Mouse (Mus musculus): ENCODE measurements around the gene Frmd5. TPM values are rescaled to one million over a fixed set of nuclear protein-coding genes. Genes with fewer than 3 reads are reported as not detected.

The Frmd5 gene
- polyA plus RNA-seq, 1 experiment, result 8.8 TPM

- H3K36me3 ChIP-seq (ENCODE audit: control insufficient read depth, insufficient read depth, low read length), result no peaks in the 10 kb centered on the region
- no peak overlapping the region for H3K27ac ChIP-seq (ENCODE audit: control insufficient read depth, insufficient read depth, low read length)
- no peaks in the 10 kb centered on the region for H3K4me1 ChIP-seq (replicated peaks; ENCODE audit: control insufficient read depth, insufficient read depth, low read length)
- no peak overlapping the region for H3K4me3 ChIP-seq (ENCODE audit: control insufficient read depth, insufficient read depth, low read length)
- WGBS, result 38% methylated on average over 13 of the region's 13 CpGs
- no peak for DNase-seq
- H3K27me3 ChIP-seq (ENCODE audit: control insufficient read depth, insufficient read depth, low read length), result no peaks in the 10 kb centered on the region
- TF ChIP-seq CTCF (IDR thresholded peaks at IDR 0.05; ENCODE audit: borderline replicate concordance, control insufficient read depth, extremely low read depth, insufficient read depth, low read length, poor library complexity) (no peak), POLR2A (IDR thresholded peaks at IDR 0.05; ENCODE audit: control insufficient read depth, extremely low read depth, insufficient read depth, low read length, poor library complexity) (no peak)
Measured at GRCm38 (mm10) chr2:121787767-121788166, 19.1 kb downstream of the Frmd5 start.

- no peak for TF ChIP-seq POLR2A (IDR thresholded peaks at IDR 0.05; ENCODE audit: control insufficient read depth, extremely low read depth, insufficient read depth, low read length, poor library complexity)
- no peak for TF ChIP-seq CTCF (IDR thresholded peaks at IDR 0.05; ENCODE audit: borderline replicate concordance, control insufficient read depth, extremely low read depth, insufficient read depth, low read length, poor library complexity)
- no peak for DNase-seq
- no peaks in the 10 kb centered on the region for H3K4me1 ChIP-seq (replicated peaks; ENCODE audit: control insufficient read depth, insufficient read depth, low read length)
- 10% methylated on average over 7 of the region's 7 CpGs for WGBS
- no peaks in the 10 kb centered on the region for H3K36me3 ChIP-seq (ENCODE audit: control insufficient read depth, insufficient read depth, low read length)
- no peak overlapping the region for H3K27ac ChIP-seq (ENCODE audit: control insufficient read depth, insufficient read depth, low read length)
- H3K27me3 ChIP-seq (ENCODE audit: control insufficient read depth, insufficient read depth, low read length), result no peaks in the 10 kb centered on the region
- no peak overlapping the region for H3K4me3 ChIP-seq (ENCODE audit: control insufficient read depth, insufficient read depth, low read length)
Measured at GRCm38 (mm10) chr2:121787271-121787670, 19.6 kb downstream of the Frmd5 start.

GRCm38 (mm10) chr2:121776219-121776618 lies 30.7 kb downstream of the Frmd5 start:
- TF ChIP-seq CTCF (IDR thresholded peaks at IDR 0.05; ENCODE audit: borderline replicate concordance, control insufficient read depth, extremely low read depth, insufficient read depth, low read length, poor library complexity) (no peak), POLR2A (IDR thresholded peaks at IDR 0.05; ENCODE audit: control insufficient read depth, extremely low read depth, insufficient read depth, low read length, poor library complexity) (no peak)
- H3K27ac ChIP-seq (ENCODE audit: control insufficient read depth, insufficient read depth, low read length), result no peak overlapping the region
- WGBS, result 94% methylated on average over 7 of the region's 7 CpGs
- no peak for DNase-seq
- no peak overlapping the region for H3K4me3 ChIP-seq (ENCODE audit: control insufficient read depth, insufficient read depth, low read length)
- no peaks in the 10 kb centered on the region for H3K4me1 ChIP-seq (replicated peaks; ENCODE audit: control insufficient read depth, insufficient read depth, low read length)
- no peaks in the 10 kb centered on the region; the same call in 1 of the 2 replicates for H3K27me3 ChIP-seq (ENCODE audit: control insufficient read depth, insufficient read depth, low read length)
- no peaks in the 10 kb centered on the region for H3K36me3 ChIP-seq (ENCODE audit: control insufficient read depth, insufficient read depth, low read length)

- WGBS, result 97% methylated on average over 5 of the region's 5 CpGs
- Histone ChIP-seq H3K4me1 (replicated peaks; ENCODE audit: control insufficient read depth, insufficient read depth, low read length) (no peaks in the 10 kb centered on the region), H3K27me3 (ENCODE audit: control insufficient read depth, insufficient read depth, low read length) (no peaks in the 10 kb centered on the region), H3K27ac (ENCODE audit: control insufficient read depth, insufficient read depth, low read length) (no peak overlapping the region), H3K4me3 (ENCODE audit: control insufficient read depth, insufficient read depth, low read length) (no peak overlapping the region), H3K36me3 (ENCODE audit: control insufficient read depth, insufficient read depth, low read length) (no peaks in the 10 kb centered on the region)
- TF ChIP-seq CTCF (IDR thresholded peaks at IDR 0.05; ENCODE audit: borderline replicate concordance, control insufficient read depth, extremely low read depth, insufficient read depth, low read length, poor library complexity) (no peak), POLR2A (IDR thresholded peaks at IDR 0.05; ENCODE audit: control insufficient read depth, extremely low read depth, insufficient read depth, low read length, poor library complexity) (no peak)
- DNase-seq, result no peak
Measured at GRCm38 (mm10) chr2:121764851-121765250, 42.0 kb downstream of the Frmd5 start.

GRCm38 (mm10) chr2:121761861-121762260 lies 45.0 kb downstream of the Frmd5 start:
- H3K27ac ChIP-seq (ENCODE audit: control insufficient read depth, insufficient read depth, low read length), result no peak overlapping the region
- H3K4me3 ChIP-seq (ENCODE audit: control insufficient read depth, insufficient read depth, low read length), result no peak overlapping the region
- no peaks in the 10 kb centered on the region for H3K36me3 ChIP-seq (ENCODE audit: control insufficient read depth, insufficient read depth, low read length)
- TF ChIP-seq POLR2A (IDR thresholded peaks at IDR 0.05; ENCODE audit: control insufficient read depth, extremely low read depth, insufficient read depth, low read length, poor library complexity), result no peak
- TF ChIP-seq CTCF (IDR thresholded peaks at IDR 0.05; ENCODE audit: borderline replicate concordance, control insufficient read depth, extremely low read depth, insufficient read depth, low read length, poor library complexity), result no peak
- H3K4me1 ChIP-seq (replicated peaks; ENCODE audit: control insufficient read depth, insufficient read depth, low read length), result no peaks in the 10 kb centered on the region
- DNase-seq, result no peak
- 97% methylated on average over 5 of the region's 5 CpGs for WGBS
- H3K27me3 ChIP-seq (ENCODE audit: control insufficient read depth, insufficient read depth, low read length), result no peaks in the 10 kb centered on the region

- no peak for TF ChIP-seq CTCF (IDR thresholded peaks at IDR 0.05; ENCODE audit: borderline replicate concordance, control insufficient read depth, extremely low read depth, insufficient read depth, low read length, poor library complexity)
- TF ChIP-seq POLR2A (IDR thresholded peaks at IDR 0.05; ENCODE audit: control insufficient read depth, extremely low read depth, insufficient read depth, low read length, poor library complexity), result no peak
- DNase-seq, result no peak
- no peaks in the 10 kb centered on the region for H3K36me3 ChIP-seq (ENCODE audit: control insufficient read depth, insufficient read depth, low read length)
- no peaks in the 10 kb centered on the region for H3K4me1 ChIP-seq (replicated peaks; ENCODE audit: control insufficient read depth, insufficient read depth, low read length)
- WGBS, result 87% methylated on average over 11 of the region's 11 CpGs
- no peaks in the 10 kb centered on the region for H3K27me3 ChIP-seq (ENCODE audit: control insufficient read depth, insufficient read depth, low read length)
- H3K27ac ChIP-seq (ENCODE audit: control insufficient read depth, insufficient read depth, low read length), result no peak overlapping the region
- no peak overlapping the region for H3K4me3 ChIP-seq (ENCODE audit: control insufficient read depth, insufficient read depth, low read length)
Measured at GRCm38 (mm10) chr2:121761281-121761795, 45.5 kb downstream of the Frmd5 start.

- 77% methylated on average over 9 of the region's 9 CpGs for WGBS
- DNase-seq, result no peak
Measured at GRCm38 (mm10) chr2:121760646-121761045, 46.2 kb downstream of the Frmd5 start.

More at GRCm38 (mm10) chr2:121760646-121761045, 46.2 kb downstream of the Frmd5 start:
- Histone ChIP-seq H3K36me3 (ENCODE audit: control insufficient read depth, insufficient read depth, low read length) (no peaks in the 10 kb centered on the region), H3K27me3 (ENCODE audit: control insufficient read depth, insufficient read depth, low read length) (no peaks in the 10 kb centered on the region), H3K4me1 (replicated peaks; ENCODE audit: control insufficient read depth, insufficient read depth, low read length) (no peaks in the 10 kb centered on the region), H3K4me3 (ENCODE audit: control insufficient read depth, insufficient read depth, low read length) (no peak overlapping the region), H3K27ac (ENCODE audit: control insufficient read depth, insufficient read depth, low read length) (no peak overlapping the region)
- TF ChIP-seq CTCF (IDR thresholded peaks at IDR 0.05; ENCODE audit: borderline replicate concordance, control insufficient read depth, extremely low read depth, insufficient read depth, low read length, poor library complexity) (no peak), POLR2A (IDR thresholded peaks at IDR 0.05; ENCODE audit: control insufficient read depth, extremely low read depth, insufficient read depth, low read length, poor library complexity) (no peak)

Measured in thymus, adult 2 months (tissue).